Mouse (Mus musculus) gonadal fat pad, adult 2 months (tissue): ENCODE data around the gene Fdxr. TPM values are rescaled to one million over a fixed set of nuclear protein-coding genes. Genes with fewer than 3 reads are reported as not detected.
A peak's percentile ranks its signal among the peaks of the same experiment; 100 is the strongest.

Source experiments
- DNase-seq: peaks from one replicate; pipeline ENCODE4 v3.0.0-alpha.2; 2012; ENCODE audit warnings: low read depth
- polyA plus RNA-seq: library from polyadenylated mRNA; depleted of rRNA; stranded (reverse); fragments of >200 nt; gene quantifications from 2 replicates; pipeline ENCODE4 v1.2.3, GENCODE M21; 2012

Gene Fdxr
- polyA plus RNA-seq, 1 experiment = 9.5 TPM

DNA sequence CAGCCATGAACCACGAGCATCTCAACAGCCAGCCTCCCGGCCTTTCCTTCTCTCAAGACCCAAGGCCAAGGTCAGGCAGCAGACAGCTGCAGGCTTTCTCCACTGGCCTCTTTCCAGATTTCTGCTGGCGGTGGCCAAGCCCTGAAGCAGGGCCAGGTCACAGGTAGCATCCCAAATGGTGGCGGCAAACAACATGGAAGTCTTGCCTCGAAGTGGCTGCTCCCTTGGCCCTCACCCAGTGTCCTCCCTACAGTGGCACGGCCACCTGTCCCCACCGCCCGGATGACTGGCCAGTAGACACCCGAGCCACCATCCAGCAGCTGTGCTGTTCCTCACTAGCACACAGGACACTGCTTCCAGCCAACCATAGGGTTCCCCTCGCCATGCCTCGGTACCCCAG is 35.4 kb downstream of the Fdxr start:
- DNase-seq = no peak

DNA sequence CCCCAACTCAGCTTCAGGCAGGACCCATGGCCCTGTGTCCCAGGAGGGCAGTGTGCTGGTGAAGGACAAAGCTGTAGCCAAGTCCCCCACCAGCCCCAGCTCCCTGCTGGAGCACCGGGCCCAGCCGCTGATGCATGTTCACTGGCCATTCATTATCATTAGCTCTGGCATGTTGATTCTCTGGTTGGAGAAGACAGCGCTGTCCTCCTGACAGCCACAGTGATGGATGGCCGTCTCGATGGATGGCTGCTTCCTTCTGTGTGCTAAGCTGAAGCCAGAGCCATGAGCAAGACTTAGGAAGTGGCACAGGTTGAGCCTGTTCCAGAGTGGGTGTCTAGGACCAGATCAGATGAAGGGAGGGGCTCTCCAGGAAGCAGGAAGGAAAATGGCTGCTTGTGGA is 40.3 kb downstream of the Fdxr start:
- DNase-seq = no peak

DNA sequence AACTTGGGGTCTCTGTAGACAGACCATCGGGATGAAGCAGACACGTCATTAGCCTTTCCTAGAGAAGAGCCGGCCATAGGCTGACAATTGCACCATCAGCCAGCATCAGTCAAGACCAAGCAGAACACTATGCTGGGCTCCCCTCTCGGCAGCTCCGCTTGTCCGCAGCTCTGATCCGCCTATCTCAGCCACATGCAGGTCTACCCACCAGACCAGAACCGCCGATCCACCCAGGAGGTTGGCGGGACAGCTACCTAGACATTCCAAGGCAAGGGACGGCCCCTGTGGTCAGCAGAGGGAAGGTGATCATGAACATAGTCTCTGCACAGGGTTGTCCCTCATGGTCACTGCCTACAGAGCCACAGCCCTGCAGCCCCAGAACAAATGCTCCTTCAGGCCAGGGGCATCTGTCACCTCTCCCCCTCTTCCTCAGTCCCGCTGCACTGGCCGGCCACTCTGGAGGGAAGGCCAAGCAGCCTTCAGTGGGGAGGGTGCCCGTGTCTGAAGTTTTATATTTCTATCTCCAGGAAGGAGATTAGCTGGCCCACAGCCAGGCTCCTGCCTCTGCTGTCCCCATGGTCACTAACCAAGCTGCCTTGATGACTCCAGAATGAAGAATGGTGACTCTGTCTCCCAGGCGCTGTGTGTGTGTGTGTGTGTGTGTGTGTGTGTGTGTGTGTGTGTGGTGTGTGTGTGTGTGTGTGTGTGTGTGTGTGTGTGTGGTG is 42.4 kb downstream of the Fdxr start:
- DNase-seq = no peak

DNA sequence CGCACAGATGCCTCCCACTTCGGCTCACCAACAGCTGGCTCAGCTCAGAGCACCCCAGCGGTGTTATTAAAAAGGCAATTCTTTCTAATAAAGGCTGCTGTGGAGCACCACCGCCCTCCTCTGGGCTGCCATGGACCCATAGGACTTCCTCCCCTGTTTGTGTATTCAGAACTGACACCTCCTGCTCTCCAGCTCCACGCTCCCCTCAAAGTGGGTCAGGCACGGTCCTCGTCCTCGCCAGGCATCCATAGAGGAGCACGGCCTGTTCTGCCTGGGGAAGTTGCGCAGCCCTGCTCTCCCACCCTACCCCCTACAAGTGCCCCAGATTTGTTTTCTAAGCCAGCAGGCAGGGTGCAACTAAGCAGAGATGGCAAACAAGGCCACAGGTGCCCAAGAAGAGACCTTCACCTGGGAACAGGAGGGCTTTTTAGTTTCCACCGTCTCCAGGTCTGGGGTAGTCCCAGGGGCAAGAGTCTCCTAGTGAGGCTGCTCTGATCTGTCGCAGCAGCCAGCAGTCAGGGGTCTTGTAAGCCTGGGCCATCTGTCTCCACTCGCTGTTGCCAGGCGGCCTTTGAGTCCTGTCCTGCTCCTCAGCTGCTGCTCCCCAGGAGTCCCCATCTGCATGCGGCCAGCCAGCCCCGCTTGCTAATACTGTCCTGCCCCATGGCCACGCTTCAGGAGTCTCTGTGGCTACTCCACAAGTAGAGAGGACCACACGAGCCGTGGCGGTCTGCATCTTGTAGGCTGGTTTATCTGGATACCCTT is 43.1 kb downstream of the Fdxr start:
- no peak for DNase-seq

DNA sequence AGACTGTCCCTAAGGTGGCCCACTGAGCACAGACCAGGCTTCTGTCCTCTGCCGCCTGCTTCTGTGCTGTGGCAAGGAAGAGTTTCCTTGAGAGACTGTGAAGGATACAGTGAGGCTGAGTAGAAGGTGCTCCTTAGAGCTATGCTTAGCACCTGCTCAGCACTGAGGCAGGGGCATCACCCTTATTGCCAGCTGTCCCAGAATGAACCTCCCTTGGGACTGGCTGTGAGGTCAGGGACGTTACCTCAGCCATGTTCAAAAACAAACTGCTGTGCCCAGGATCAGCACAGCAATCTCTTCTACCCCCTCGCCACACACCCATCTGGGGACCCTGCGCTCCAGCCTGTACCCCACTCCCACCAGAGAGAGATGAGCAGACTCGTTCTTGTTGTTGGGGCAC is 44.0 kb downstream of the Fdxr start:
- no peak for DNase-seq

DNA sequence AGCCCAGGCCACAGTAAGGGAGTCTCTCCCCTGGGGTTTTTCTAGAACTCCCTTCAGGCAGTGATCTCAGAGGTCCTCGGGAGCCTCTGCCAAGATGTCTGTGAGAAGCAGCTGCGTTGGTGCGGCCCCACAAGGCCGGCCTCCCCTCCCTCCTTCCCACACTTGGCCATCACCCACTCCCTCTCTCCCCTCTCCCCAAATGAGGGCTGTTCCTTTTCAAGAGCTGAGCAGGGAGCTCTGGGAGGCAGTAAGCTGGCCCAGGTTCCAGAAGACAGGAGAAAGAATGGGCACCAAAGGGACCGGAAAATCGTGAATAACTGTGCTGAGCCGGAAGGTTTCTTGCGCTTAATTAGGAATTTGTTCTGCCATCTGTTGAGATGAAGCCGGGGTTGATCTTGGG is 44.9 kb downstream of the Fdxr start:
- DNase-seq = no peak

DNA sequence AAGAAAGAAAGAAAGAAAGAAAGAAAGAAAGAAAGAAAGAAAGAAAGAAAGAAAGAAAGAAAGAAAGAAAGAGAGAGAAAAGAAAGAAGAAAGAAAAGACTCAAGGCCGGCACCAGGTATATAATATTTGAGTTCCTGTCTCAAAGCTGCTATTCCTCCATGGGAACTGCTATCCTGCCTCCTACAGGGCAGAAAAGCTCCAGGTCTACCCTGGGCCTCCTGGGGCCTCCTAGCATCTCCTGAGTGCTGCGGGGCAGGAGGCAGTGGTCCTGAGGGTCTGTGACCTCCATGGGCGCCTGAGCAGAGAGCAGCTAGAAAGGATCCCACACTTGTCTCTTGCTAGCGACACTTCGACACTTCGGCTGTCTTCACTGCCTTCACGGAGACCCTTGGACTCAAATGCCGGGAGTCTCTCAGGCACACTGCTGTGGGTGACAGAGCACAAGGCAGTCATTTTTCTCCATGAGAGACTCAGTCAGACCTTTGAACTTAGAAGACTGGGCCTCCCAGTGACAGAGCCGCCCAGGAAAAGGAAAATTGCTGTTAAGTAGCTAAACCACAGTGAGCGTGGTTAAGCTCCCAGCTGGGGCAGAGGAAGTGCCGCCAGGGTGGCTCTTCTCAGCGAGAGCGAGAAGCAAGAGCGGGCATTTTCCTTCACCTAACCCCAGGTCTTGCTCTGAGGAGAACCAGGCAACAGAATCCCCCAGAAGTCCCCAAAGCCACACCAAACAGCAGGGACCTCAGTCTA is 45.5 kb downstream of the Fdxr start:
- no peak for DNase-seq

DNA sequence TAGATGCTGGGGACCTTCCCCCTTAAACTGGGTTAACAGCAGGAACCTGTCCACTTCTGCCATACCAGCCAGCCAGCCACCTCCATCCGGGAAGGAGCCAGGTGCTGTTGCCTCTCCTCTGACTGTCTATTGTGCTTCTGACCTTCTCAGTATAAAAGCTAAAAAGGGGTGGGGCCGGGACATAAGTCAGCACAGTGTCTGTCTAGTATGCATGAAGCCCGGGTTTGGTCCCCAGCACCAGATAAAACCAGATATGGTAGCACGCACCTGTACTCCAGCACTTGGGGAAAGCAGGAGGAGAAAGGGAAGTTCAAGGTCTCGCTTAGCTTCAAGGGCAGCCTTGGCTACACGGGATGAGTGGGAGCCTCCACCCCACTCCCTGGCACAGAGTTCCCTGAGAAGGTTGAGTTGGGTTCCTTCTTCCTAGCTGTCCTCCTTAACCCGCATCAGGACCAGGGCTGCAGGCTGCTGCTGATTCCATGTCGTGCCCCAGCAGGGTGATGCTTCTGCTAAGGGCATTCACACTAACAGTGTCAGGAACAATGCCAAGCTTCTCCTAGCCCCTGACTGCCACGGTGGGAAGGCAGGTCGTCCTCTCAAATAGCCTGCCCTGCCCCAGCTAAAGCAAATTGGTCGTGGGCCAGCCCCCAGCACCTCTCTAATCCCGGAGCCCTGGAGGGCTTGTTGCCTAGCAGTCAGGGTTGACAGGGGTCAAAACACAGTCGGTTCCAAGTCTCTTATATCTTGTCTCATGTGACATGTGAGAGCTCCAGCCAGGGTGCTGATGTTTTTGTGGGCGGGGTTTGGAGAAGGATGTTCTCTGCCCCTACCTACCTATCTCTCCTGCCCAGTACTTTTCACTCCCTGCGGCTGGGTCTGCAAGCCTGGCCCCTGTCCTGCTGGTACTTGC is 47.6 kb downstream of the Fdxr start:
- DNase-seq = no peak

DNA sequence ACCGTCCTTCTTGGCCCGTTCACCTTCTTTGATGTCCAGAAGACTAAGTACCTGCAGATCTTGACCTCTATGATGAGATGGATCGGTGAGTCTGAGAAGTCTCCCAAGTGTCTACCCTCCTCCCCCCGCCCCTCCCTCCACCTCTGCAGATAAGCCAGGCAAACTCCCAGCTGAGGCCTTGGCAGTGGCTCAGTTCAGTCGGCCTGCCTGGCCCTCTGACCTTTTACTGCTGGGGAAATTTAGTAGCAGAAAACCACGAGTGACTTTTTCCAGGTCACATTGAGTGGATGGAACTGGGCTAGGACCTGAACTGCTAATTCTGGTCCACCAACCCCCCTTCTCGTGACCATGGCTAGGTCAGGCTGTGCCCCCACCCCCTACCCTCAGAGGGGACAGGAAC is 48.4 kb downstream of the Fdxr start:
- DNase-seq = no peak

DNA sequence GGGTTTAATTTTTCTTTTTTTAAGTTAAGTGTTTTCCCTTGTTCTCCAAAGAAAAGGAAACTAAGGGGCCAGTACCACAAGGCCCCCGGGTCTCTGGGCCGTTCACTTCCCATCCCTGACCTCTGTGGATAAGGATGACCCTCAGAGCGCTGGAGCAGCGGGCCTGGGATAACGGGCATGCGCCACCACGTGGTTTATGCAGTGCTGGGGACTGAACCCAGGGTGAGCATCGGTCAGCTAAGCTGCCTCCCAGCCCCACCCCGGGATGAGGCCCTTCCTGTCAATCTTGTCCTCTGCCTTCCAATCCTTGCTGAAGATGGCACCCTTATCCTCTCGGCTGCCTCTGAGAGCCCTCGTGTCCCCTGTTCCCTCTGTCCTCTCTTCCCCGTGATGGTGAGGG is 49.2 kb downstream of the Fdxr start:
- no peak for DNase-seq

DNA sequence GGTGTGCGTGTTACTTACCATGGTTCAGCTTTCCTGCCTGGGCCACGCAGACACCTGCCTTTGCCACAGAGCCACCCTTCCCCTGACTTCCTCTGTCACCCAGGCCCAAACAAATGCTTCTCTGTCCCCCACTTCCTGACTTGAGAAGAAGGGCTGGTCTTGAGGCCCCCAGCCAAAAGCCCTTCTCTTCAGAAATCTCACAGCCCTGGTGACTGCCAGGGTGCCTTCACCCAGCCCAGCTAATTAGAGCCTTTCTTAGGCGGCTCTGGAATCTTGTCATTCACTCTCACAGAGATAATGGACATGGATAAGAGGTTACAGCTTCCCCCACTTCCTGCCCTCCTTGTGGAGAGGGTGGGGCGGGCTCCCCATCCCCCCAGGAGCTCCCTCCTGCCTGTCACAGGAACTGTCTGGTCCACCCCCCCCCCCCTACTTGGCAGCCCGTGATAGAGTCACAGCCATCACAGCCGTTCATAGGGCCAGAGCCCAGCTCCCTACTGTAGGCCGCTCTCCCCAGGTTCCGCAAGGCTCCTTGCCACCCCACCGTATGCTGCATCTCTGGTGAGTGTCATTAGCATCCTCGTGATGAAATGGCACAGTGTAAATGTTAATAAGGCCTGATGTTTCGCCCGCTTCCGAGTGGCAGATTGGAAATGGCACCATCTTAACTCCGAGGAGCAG is 49.9 kb downstream of the Fdxr start:
- no peak for DNase-seq

DNA sequence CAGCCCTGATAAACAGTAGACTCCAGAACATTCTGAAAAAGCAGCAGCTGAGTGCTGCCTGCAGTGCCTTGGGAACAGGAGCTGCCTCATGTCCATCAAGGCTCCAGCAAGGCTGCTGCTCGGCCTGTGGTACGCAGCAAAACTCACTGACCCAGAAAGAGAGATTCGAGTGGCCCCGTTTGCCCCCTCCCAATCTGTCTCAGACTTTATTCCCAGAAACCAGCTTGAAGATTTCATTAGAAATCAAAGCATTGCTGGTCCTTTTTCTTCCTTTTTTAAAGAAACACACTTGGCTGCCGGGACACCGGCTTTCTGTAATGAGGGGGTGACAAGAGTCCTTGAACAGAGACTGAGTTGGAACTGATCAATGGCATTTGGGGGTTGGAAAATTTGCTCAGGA is 51.5 kb downstream of the Fdxr start:
- DNase-seq = no peak

DNA sequence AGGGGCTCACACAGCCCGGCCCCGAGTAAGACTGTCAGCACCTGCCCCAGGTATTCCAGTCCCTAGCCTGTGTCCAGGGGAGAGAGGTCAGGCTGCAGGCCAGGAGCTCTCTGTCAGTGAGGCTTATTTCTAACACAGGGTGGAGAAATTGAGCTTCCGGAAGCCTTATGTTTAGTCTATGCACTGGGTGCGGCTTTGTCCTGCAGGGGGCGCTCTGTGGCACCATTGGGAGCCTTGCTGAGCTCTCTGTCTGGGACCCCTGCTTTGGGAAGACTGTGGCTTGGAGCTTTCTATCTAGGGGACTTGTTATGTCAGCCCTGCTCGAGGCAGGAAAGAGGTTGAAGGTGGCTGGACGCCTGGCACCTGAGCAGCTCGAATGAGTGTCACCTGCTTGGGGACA is 52.0 kb downstream of the Fdxr start:
- DNase-seq = no peak

DNA sequence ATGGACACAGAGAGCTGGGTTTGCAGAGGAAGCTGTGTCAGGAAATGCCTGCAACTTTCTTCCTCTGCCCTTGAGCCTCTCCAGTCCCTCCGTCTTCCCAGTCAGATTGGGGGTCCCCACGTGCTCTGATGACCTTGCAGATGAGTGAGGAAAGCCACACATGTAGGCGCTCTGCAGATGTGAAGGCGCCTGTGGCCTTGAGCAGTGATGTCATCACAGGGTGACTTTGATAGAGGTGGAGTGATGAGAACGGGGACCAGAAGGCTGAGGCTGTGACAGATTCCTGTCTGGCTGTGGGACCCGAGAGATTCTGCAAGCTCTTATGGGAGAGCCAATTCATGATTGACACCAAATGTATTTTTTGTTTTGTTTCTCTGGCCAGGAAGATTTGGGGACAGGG is 53.0 kb downstream of the Fdxr start:
- no peak for DNase-seq

DNA sequence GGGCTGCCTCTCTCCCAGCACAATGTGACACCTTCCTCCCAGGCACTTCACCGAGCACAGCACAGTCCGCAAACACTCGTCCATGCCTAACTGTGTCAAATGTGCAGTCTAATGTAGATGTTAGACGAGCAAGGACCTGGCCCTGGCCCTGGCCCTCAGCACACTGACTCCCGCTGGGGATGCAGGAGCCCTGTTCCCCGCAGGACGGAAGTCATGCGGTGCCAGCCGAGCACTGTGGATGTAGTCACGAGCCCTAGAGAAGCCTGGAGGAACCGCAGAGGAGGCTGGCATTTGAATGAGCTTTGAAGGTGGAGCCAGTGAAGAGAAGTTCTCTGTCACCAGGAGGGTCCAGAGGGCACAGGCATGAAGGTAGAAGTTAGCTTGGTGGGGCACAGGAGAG is 53.4 kb downstream of the Fdxr start:
- DNase-seq = no peak

DNA sequence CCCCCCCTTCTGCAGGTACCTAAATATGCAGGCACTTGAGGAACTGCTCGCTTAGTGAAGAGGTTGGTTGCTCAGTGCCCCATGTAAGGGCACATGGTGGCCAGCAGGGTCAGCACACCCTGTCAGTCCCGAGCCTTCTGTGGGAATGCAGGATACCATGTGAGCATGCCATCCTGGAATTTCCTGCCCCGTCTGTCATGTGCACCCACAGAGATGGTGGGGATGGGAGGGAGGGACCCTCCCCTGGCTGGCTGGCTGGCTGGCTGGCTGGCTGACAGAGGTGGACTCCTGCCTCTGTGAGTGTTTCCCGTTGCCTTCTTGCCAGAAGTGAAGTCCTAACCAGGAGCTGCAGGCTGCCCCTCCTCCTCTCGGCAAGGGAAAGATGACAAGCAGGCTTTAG is 54.3 kb downstream of the Fdxr start:
- no peak for DNase-seq

DNA sequence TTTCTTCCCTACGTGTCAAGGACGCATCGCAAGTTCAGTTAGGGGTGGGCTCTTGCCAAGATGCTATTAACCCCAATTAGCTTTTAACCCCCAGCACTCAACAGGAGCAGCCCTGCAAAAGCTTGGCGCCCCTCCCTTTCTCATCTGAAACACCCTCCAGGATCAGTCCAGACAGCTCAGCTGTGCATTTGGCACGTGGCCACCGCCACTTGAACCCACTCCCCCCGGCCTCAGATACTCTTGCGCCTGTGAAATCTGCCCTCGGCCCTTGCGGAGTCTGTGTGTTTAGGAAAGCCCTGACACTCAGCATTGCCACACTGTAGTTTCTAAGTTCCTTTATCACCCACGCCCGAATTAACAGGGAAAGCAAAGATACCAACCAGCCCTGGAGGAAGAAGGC is 54.8 kb downstream of the Fdxr start:
- DNase-seq = no peak

DNA sequence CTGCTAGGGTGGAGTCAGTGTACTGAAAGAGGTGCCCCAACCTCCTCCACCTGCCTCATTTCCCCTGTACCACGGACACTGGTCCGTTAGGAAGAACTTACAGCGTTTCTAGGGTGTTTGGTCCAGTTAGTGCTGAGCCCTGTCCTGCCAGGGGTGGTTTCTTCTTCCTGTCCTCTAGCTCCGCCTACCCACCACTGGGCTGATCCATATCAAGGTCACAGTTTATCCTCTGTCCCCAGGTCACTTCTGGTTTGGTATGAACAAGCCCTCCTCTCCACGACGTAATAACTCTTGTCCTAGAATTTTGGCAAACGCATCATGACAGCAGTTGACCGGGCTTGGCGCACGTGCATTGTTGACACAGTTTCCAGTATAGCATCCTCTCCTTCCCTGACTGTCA is 57.2 kb downstream of the Fdxr start:
- DNase-seq = no peak

DNA sequence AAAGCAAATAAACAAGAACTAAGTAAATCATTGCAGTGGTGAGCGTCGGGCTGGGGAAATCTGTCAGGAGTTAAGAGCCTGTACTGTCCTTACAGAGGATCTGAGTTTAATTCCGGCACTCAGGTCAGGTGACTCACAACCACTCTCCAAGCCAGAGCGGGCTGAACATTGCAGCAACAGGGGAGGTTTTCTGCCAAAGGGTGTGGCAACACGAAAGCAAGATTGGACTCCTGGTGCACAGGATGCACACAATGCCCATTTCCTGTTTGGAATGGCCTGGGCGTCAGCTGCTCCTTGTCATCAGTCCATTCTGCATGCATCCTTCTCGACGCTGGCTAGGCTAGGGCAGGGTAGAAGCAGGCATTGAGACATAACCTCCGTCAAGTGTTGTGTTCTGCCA is 57.6 kb downstream of the Fdxr start:
- DNase-seq = peak; percentile 56
